Mouse (Mus musculus): ENCODE data around the gene Ppp6r3.

- TF ChIP-seq CTCF (IDR thresholded peaks at IDR 0.05; ENCODE audit: control insufficient read depth, insufficient read depth, insufficient replicate concordance, low read depth, low read length) (no peak), POLR2A (IDR thresholded peaks at IDR 0.05; ENCODE audit: control insufficient read depth, low read depth, low read length) (no peak)
These were observed 85.7 kb downstream of the Ppp6r3 start for GRCm38 (mm10) chr19:3489826-3490225.

Measured in testis, adult 2 months (tissue).